Mouse (Mus musculus): Measurements from ENCODE around the gene Slc25a3. TPM values are rescaled to one million over a fixed set of nuclear protein-coding genes. Genes with fewer than 3 reads are reported as not detected.

Slc25a3 gene
- polyA plus RNA-seq (2016; fragmentation: Nextera tagmentation; extraction: Ambion mirVana): 393 and 402 TPM in 2 replicates

GRCm38 (mm10) chr10:91123828-91124822 lies at the start of gene Slc25a3:
Gene Slc25a3, minus strand, starts transcription at chr10:91124059.
- peaks cover 16% of the 10 kb centered on the region for H3K4me1 ChIP-seq (replicated peaks)
- H3K4me3 ChIP-seq (replicated peaks): peak within 1 kb of the TSS; percentile 99
- peak within 1 kb of the TSS; percentile 87 for H3K27ac ChIP-seq
- peaks cover 29% of the 10 kb centered on the region for H3K36me3 ChIP-seq
- WGBS: 13% methylated on average over 59 of the region's 59 CpGs
- H3K27me3 ChIP-seq: no peaks in the 10 kb centered on the region
- peak within 1 kb of the TSS; percentile 91 for H3K4me2 ChIP-seq
- peak; percentile 99 for ATAC-seq (ENCODE audit: insufficient number of reproducible peaks, insufficient read depth, low FRiP score, low TSS enrichment, low read depth)
- peak within 1 kb of the TSS; percentile 96 for H3K9ac ChIP-seq (replicated peaks)
- H3K9me3 ChIP-seq: no peaks in the 10 kb centered on the region

- peaks cover 20% of the 10 kb centered on the region for H3K4me1 ChIP-seq (replicated peaks)
- peaks cover 7% of the 10 kb centered on the region; the same call in 1 of the 2 replicates for H3K36me3 ChIP-seq
- 83% methylated on average over 14 of the region's 14 CpGs for WGBS
- no peaks in the 10 kb centered on the region for H3K9me3 ChIP-seq
- peak overlapping the region; percentile 65 for H3K4me2 ChIP-seq
- no peak for ATAC-seq (ENCODE audit: insufficient number of reproducible peaks, insufficient read depth, low FRiP score, low TSS enrichment, low read depth)
- no peaks in the 10 kb centered on the region for H3K27me3 ChIP-seq
- peak overlapping the region; percentile 100 for H3K9ac ChIP-seq (replicated peaks)
- peak overlapping the region; percentile 96 for H3K4me3 ChIP-seq (replicated peaks)
- H3K27ac ChIP-seq: peak overlapping the region; percentile 100
These were observed 48.7 kb upstream of the Slc25a3 start for GRCm38 (mm10) chr10:91172329-91173100.

- under 1% methylated on average over 68 of the region's 68 CpGs for WGBS
- Histone ChIP-seq H3K4me1 (replicated peaks) (peaks cover 27% of the 10 kb centered on the region), H3K27me3 (no peaks in the 10 kb centered on the region), H3K9ac (replicated peaks) (peak overlapping the region; percentile 100), H3K36me3 (peaks cover 11% of the 10 kb centered on the region), H3K27ac (peak overlapping the region; percentile 100), H3K4me2 (peak overlapping the region; percentile 65), H3K9me3 (peaks cover 3% of the 10 kb centered on the region; the same call in 1 of the 2 replicates), H3K4me3 (replicated peaks) (peak overlapping the region; percentile 96)
- peak; percentile 97 for ATAC-seq (ENCODE audit: insufficient number of reproducible peaks, insufficient read depth, low FRiP score, low TSS enrichment, low read depth)
These were observed 47.8 kb upstream of the Slc25a3 start for GRCm38 (mm10) chr10:91171455-91172328.

GRCm38 (mm10) chr10:91171041-91171440 lies 47.2 kb upstream of the Slc25a3 start:
- Histone ChIP-seq H3K36me3 (peaks cover 12% of the 10 kb centered on the region), H3K4me3 (replicated peaks) (peak overlapping the region; percentile 96), H3K27me3 (no peaks in the 10 kb centered on the region), H3K9me3 (peaks cover 3% of the 10 kb centered on the region; the same call in 1 of the 2 replicates), H3K9ac (replicated peaks) (peak overlapping the region; percentile 100), H3K4me1 (replicated peaks) (peaks cover 27% of the 10 kb centered on the region), H3K4me2 (peak overlapping the region; percentile 43), H3K27ac (peak overlapping the region; percentile 100)
- ATAC-seq (ENCODE audit: insufficient number of reproducible peaks, insufficient read depth, low FRiP score, low TSS enrichment, low read depth): peak; percentile 52
- under 1% methylated on average over 58 of the region's 59 CpGs for WGBS

- under 1% methylated on average over 49 of the region's 50 CpGs for WGBS
- Histone ChIP-seq H3K36me3 (peaks cover 19% of the 10 kb centered on the region), H3K4me1 (replicated peaks) (peaks cover 27% of the 10 kb centered on the region), H3K27me3 (no peaks in the 10 kb centered on the region), H3K9me3 (peaks cover 3% of the 10 kb centered on the region; the same call in 1 of the 2 replicates), H3K4me2 (peak overlapping the region; percentile 66), H3K9ac (replicated peaks) (peak overlapping the region; percentile 100), H3K4me3 (replicated peaks) (peak overlapping the region; percentile 96), H3K27ac (peak overlapping the region; percentile 100)
- peak; percentile 45; the same call in 1 of the 2 replicates for ATAC-seq (ENCODE audit: insufficient number of reproducible peaks, insufficient read depth, low FRiP score, low TSS enrichment, low read depth)
These were observed 46.5 kb upstream of the Slc25a3 start for GRCm38 (mm10) chr10:91170143-91170941.

- peak overlapping the region; percentile 100; the same call in 1 of the 2 replicates for H3K27ac ChIP-seq
- no peaks in the 10 kb centered on the region for H3K27me3 ChIP-seq
- peak overlapping the region; percentile 96 for H3K4me3 ChIP-seq (replicated peaks)
- H3K9me3 ChIP-seq: peaks cover 3% of the 10 kb centered on the region; the same call in 1 of the 2 replicates
- peaks cover 25% of the 10 kb centered on the region for H3K36me3 ChIP-seq
- H3K9ac ChIP-seq (replicated peaks): peak overlapping the region; percentile 100
- WGBS: 39% methylated on average over 17 of the region's 17 CpGs
- no peak for ATAC-seq (ENCODE audit: insufficient number of reproducible peaks, insufficient read depth, low FRiP score, low TSS enrichment, low read depth)
- H3K4me2 ChIP-seq: peak overlapping the region; percentile 66
- H3K4me1 ChIP-seq (replicated peaks): peaks cover 27% of the 10 kb centered on the region
These were observed 45.7 kb upstream of the Slc25a3 start for GRCm38 (mm10) chr10:91169414-91170065.

- Histone ChIP-seq H3K4me2 (peak overlapping the region; percentile 66), H3K9ac (replicated peaks) (no peak overlapping the region), H3K27ac (0 out of 2 replicates have a peak overlapping the region, but pooled peaks have one; percentile 41), H3K4me3 (replicated peaks) (0 out of 2 replicates have a peak overlapping the region, but pooled peaks have one; percentile 4), H3K36me3 (peaks cover 44% of the 10 kb centered on the region), H3K27me3 (no peaks in the 10 kb centered on the region), H3K9me3 (peaks cover 3% of the 10 kb centered on the region; the same call in 1 of the 2 replicates), H3K4me1 (replicated peaks) (peaks cover 27% of the 10 kb centered on the region)
- WGBS: 84% methylated on average over 7 of the region's 7 CpGs
- ATAC-seq (ENCODE audit: insufficient number of reproducible peaks, insufficient read depth, low FRiP score, low TSS enrichment, low read depth): no peak
These were observed 43.5 kb upstream of the Slc25a3 start for GRCm38 (mm10) chr10:91167352-91167751.

GRCm38 (mm10) chr10:91166890-91167289 lies 43.0 kb upstream of the Slc25a3 start:
- H3K4me3 ChIP-seq (replicated peaks): 0 out of 2 replicates have a peak overlapping the region, but pooled peaks have one; percentile 4
- ATAC-seq (ENCODE audit: insufficient number of reproducible peaks, insufficient read depth, low FRiP score, low TSS enrichment, low read depth): no peak
- 59% methylated on average over 5 of the region's 5 CpGs for WGBS
- H3K4me2 ChIP-seq: peak overlapping the region; percentile 66
- no peaks in the 10 kb centered on the region for H3K27me3 ChIP-seq
- H3K27ac ChIP-seq: 0 out of 2 replicates have a peak overlapping the region, but pooled peaks have one; percentile 41
- peaks cover 27% of the 10 kb centered on the region for H3K4me1 ChIP-seq (replicated peaks)
- peaks cover 3% of the 10 kb centered on the region; the same call in 1 of the 2 replicates for H3K9me3 ChIP-seq
- H3K9ac ChIP-seq (replicated peaks): no peak overlapping the region
- peaks cover 48% of the 10 kb centered on the region for H3K36me3 ChIP-seq

GRCm38 (mm10) chr10:91165850-91166249 lies 42.0 kb upstream of the Slc25a3 start:
- peaks cover 3% of the 10 kb centered on the region; the same call in 1 of the 2 replicates for H3K9me3 ChIP-seq
- no peak overlapping the region for H3K27ac ChIP-seq
- no peak for ATAC-seq (ENCODE audit: insufficient number of reproducible peaks, insufficient read depth, low FRiP score, low TSS enrichment, low read depth)
- H3K9ac ChIP-seq (replicated peaks): no peak overlapping the region
- H3K4me1 ChIP-seq (replicated peaks): peaks cover 27% of the 10 kb centered on the region
- peaks cover 59% of the 10 kb centered on the region for H3K36me3 ChIP-seq
- no peak overlapping the region for H3K4me2 ChIP-seq
- no peaks in the 10 kb centered on the region for H3K27me3 ChIP-seq
- H3K4me3 ChIP-seq (replicated peaks): no peak overlapping the region

Measured in limb, embryonic 12.5 days (tissue).